Mouse (Mus musculus) hindlimb bud, embryonic 11.5 days (tissue): ENCODE data around the gene Xirp2.
"Not testable (repeated sequence)": the region's sequence is repeated elsewhere in the genome, so short reads cannot be mapped to it uniquely, and the experiment has no call there.

Experiments
- DNase-seq: peaks from one replicate; pipeline ENCODE4 v3.0.0-alpha.2; 2012; ENCODE audit warnings: low read depth, low spot score; ENCODE audit errors: extremely low spot score

Xirp2 gene

GRCm38 (mm10) chr2:67445780-67446179, at the start of gene Xirp2:
Xirp2 (plus strand) TSS chr2:67446002.
- DNase-seq: no peak

GRCm38 (mm10) chr2:67413425-67413824, 32.4 kb upstream of the Xirp2 start, which contains the start of gene Gm21830:
Gm21830 (plus strand) TSS chr2:67413725.
- DNase-seq: not testable (repeated sequence)

GRCm38 (mm10) chr2:67420853-67421252, 24.9 kb upstream of the Xirp2 start:
- DNase-seq: no peak

GRCm38 (mm10) chr2:67422799-67423198, 23.0 kb upstream of the Xirp2 start:
- no peak for DNase-seq

GRCm38 (mm10) chr2:67433081-67433480, 12.7 kb upstream of the Xirp2 start, which contains the start of gene Gm26727:
Gm26727 (minus strand) TSS chr2:67433181.
- no peak for DNase-seq

GRCm38 (mm10) chr2:67438309-67438708, 7.5 kb upstream of the Xirp2 start:
- DNase-seq: no peak

- DNase-seq: no peak
These were observed 970 bp downstream of the Xirp2 start for GRCm38 (mm10) chr2:67446772-67447171.

GRCm38 (mm10) chr2:67447206-67447605, 1.4 kb downstream of the Xirp2 start:
- DNase-seq: no peak

- DNase-seq: no peak
These were observed 15.1 kb downstream of the Xirp2 start for GRCm38 (mm10) chr2:67460857-67461256.

GRCm38 (mm10) chr2:67467036-67467435, 21.2 kb downstream of the Xirp2 start:
- DNase-seq: no peak

GRCm38 (mm10) chr2:67470030-67470429, 24.2 kb downstream of the Xirp2 start:
- DNase-seq: not testable (repeated sequence)

- peak; percentile 26 for DNase-seq
These were observed 32.0 kb downstream of the Xirp2 start for GRCm38 (mm10) chr2:67477753-67478152.

- no peak for DNase-seq
These were observed 35.2 kb downstream of the Xirp2 start for GRCm38 (mm10) chr2:67481051-67481450.

- no peak for DNase-seq
These were observed 40.9 kb downstream of the Xirp2 start for GRCm38 (mm10) chr2:67486721-67487120.

- DNase-seq: no peak
These were observed 41.4 kb downstream of the Xirp2 start for GRCm38 (mm10) chr2:67487162-67487561.

GRCm38 (mm10) chr2:67488465-67489127, 42.8 kb downstream of the Xirp2 start:
- no peak for DNase-seq

- DNase-seq: no peak
These were observed 43.3 kb downstream of the Xirp2 start for GRCm38 (mm10) chr2:67489128-67489492.

- DNase-seq: no peak
These were observed 59.7 kb downstream of the Xirp2 start for GRCm38 (mm10) chr2:67505457-67505856.

GRCm38 (mm10) chr2:67516405-67516804, 70.6 kb downstream of the Xirp2 start:
- no peak for DNase-seq

- no peak for DNase-seq
These were observed 89.5 kb downstream of the Xirp2 start for GRCm38 (mm10) chr2:67535347-67535746.

- no peak for DNase-seq
These were observed 93.6 kb downstream of the Xirp2 start for GRCm38 (mm10) chr2:67539426-67539825.

GRCm38 (mm10) chr2:67541957-67542696, 96.3 kb downstream of the Xirp2 start:
- DNase-seq: no peak
